Mouse (Mus musculus) adipose tissue, adult 10 weeks (tissue): Measurements from ENCODE around the gene Mis18bp1. TPM values are rescaled to one million over a fixed set of nuclear protein-coding genes. Genes with fewer than 3 reads are reported as not detected.

ENCODE experiments used
- polyA plus RNA-seq: library from polyadenylated mRNA; stranded (reverse); fragments of 350-450 nt; fragmentation: Illumina TruSeq; extraction: RNeasy Lipid Tissue Mini Kit (QIAGEN cat#74804); gene quantifications from one replicate; pipeline ENCODE4 v1.2.3, GENCODE M21; 2014; ENCODE audit warnings: low read depth, low replicate concordance

Mis18bp1 gene
- 0.65 TPM for polyA plus RNA-seq

GRCm38 (mm10) chr12:65172021-65172951 is at the start of gene Mis18bp1:
TSS of gene Mis18bp1 (minus strand) at chr12:65172604.

Other genes starting within 250 kb of the Mis18bp1 start
- 4.8 TPM for gene Klhl28, start 207.1 kb downstream of the Mis18bp1 start, polyA plus RNA-seq
- gene Togaram1, start 206.8 kb downstream of the Mis18bp1 start, polyA plus RNA-seq, result 17.5 TPM
- 41.9 TPM for gene Prpf39, start 136.3 kb downstream of the Mis18bp1 start, polyA plus RNA-seq
- gene Fkbp3, start 98.6 kb downstream of the Mis18bp1 start, polyA plus RNA-seq, result 79.0 TPM
- 6.7 TPM for gene Fancm, start 97.0 kb downstream of the Mis18bp1 start, polyA plus RNA-seq
- gene Wdr20rt, start 52.9 kb upstream of the Mis18bp1 start, polyA plus RNA-seq, result 1.7 TPM